Mouse (Mus musculus) hematopoietic stem cell, adult 5-6 weeks (primary cell): ENCODE data around the gene Adamts9. TPM values are rescaled to one million over a fixed set of nuclear protein-coding genes. Genes with fewer than 3 reads are reported as not detected.

Source experiments
- ATAC-seq, 2 experiments: fragments of 125-278 bp in 1 of 2; replicated peaks in 1 of 2; 2 replicates each; pipeline ENCODE4 v1.8.0; 2016 to 2017; ENCODE audit warnings: inconsistent platforms in 2 of 2, mild to moderate bottlenecking in 2 of 2, moderate number of reproducible peaks in 2 of 2, low read depth in 1 of 2, moderate TSS enrichment in 1 of 2; ENCODE audit not compliant: low FRiP score in 2 of 2, poor library complexity in 2 of 2, severe bottlenecking in 2 of 2, insufficient read depth in 1 of 2, low TSS enrichment in 1 of 2
- total RNA-seq: library from RNA; stranded (forward); fragments of 172-1452, 232-1000 nt; gene quantifications from 2 replicates; pipeline ENCODE4 v1.2.3, GENCODE M21; 2017

Adamts9 gene
- 0.60 TPM in 1 of 2 replicates, not detected in the other for total RNA-seq

- peak; percentile 4 to 18; a peak in 1 of 4 replicates for ATAC-seq
Measured at GRCm38 (mm10) chr6:92943057-92943781, at the start of gene Adamts9. Gene Adamts9 (minus strand): TSS chr6:92943492.

- no peak for ATAC-seq
Measured at GRCm38 (mm10) chr6:92991616-92992015, 48.3 kb upstream of the Adamts9 start.

- ATAC-seq = no peak
Measured at GRCm38 (mm10) chr6:92988620-92988998, 45.3 kb upstream of the Adamts9 start.

GRCm38 (mm10) chr6:92987846-92988619, 44.7 kb upstream of the Adamts9 start:
- ATAC-seq = peak in 1 of 2 experiments; percentile 39; a peak in 1 of 4 replicates

GRCm38 (mm10) chr6:92987366-92987765, 44.1 kb upstream of the Adamts9 start:
- ATAC-seq = no peak

GRCm38 (mm10) chr6:92983421-92983820, 40.1 kb upstream of the Adamts9 start:
- no peak for ATAC-seq

- no peak for ATAC-seq
Measured at GRCm38 (mm10) chr6:92981451-92982186, 38.3 kb upstream of the Adamts9 start.

GRCm38 (mm10) chr6:92973340-92973739, 30.0 kb upstream of the Adamts9 start:
- no peak for ATAC-seq

- no peak for ATAC-seq
Measured at GRCm38 (mm10) chr6:92968718-92969117, 25.4 kb upstream of the Adamts9 start.

GRCm38 (mm10) chr6:92968216-92968615, 24.9 kb upstream of the Adamts9 start:
- ATAC-seq = no peak

GRCm38 (mm10) chr6:92962966-92963365, 19.7 kb upstream of the Adamts9 start:
- no peak for ATAC-seq

GRCm38 (mm10) chr6:92960997-92961396, 17.7 kb upstream of the Adamts9 start:
- ATAC-seq = no peak

- ATAC-seq = no peak
Measured at GRCm38 (mm10) chr6:92959416-92959815, 16.1 kb upstream of the Adamts9 start.

- no peak for ATAC-seq
Measured at GRCm38 (mm10) chr6:92947337-92948042, 4.2 kb upstream of the Adamts9 start.

GRCm38 (mm10) chr6:92944711-92945110, 1.4 kb upstream of the Adamts9 start:
- ATAC-seq = no peak

- no peak for ATAC-seq
Measured at GRCm38 (mm10) chr6:92944048-92944685, 875 bp upstream of the Adamts9 start.
